Mouse (Mus musculus): ENCODE measurements at regions not wholly inside any gene's neighbourhood (a gene's known extent, or its start where the extent isn't known, plus 50 kb on each side); places are given as distances from the start of the nearest gene placed in this dataset.

DNA sequence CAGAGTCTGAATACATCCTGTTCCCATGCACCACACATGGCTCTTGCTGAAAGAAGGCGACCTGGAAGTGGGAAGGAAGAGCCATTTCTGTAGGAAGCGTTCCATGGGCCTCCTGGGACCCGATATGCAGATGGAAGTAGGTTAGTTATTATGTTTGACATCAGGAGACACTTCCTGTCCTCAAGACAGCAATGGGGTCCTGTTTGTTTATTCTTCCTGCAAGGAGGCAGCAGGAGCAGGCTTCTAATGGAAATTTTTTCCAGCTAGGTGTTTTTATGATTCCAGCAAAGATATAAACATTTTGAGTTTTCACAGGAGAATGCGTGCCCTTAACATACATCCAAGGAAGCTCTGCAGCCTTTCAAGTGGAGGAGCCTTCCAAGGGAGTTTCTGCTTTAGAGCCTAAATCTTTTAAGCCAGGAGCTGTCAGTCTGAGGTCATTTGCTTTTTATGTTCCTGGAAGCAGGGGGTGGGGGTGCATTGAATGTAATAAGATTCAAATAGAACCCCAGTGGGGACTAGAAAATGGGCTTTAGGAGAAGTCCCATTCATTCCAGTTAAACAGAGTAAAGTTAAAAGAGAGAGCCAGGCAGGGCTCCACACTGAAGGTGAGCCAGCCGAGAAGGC lies 146.9 kb downstream of the Kcnj2 start:
- H3K4me3 ChIP-seq (ENCODE audit: low read depth, low read length): no peak overlapping the region
- H3K9ac ChIP-seq (replicated peaks): no peak overlapping the region
- no peak for TF ChIP-seq CTCF (IDR thresholded peaks at IDR 0.05; ENCODE audit: low read depth)
- TF ChIP-seq EP300 (IDR thresholded peaks at IDR 0.05; ENCODE audit: low read depth): no peak
- no peaks in the 10 kb centered on the region for H3K27me3 ChIP-seq (ENCODE audit: insufficient read depth, low read length)
- DNase-seq: no peak
- no peaks in the 10 kb centered on the region for H3K36me3 ChIP-seq (replicated peaks; ENCODE audit: insufficient read depth, low read length)
- no peak overlapping the region for H3K27ac ChIP-seq (ENCODE audit: low read depth)
- 50% methylated on average over 5 of the region's 5 CpGs for whole genome bisulfite sequencing (ENCODE audit: insufficient replicate concordance)
- no peaks in the 10 kb centered on the region for H3K9me3 ChIP-seq (ENCODE audit: low read length)
- no peak overlapping the region for H3K4me2 ChIP-seq (ENCODE audit: low read depth, low read length)
- H3K4me1 ChIP-seq (ENCODE audit: insufficient read depth): no peaks in the 10 kb centered on the region
- ATAC-seq: no peak

DNA sequence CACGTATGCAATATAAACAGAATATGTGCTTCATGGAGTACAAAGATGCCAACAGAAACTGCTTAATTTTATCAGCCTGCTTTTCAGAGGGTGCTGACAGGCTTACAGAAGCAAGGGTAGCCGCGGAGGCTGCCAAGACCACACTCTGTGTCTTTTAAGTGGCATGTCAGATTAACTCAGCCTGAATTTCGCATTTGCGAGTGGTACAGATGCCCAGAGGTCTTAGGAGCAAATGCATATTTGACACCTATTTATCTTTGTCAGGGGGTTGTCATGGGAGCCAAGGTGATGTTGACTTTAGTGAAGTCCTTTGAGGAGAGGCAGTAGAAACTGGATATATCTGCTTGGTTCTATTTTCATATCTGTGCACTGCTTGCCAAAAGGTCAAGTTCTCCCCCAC lies 149.0 kb downstream of the Kcnj2 start:
- Histone ChIP-seq H3K27me3 (ENCODE audit: insufficient read depth, low read length) (no peaks in the 10 kb centered on the region), H3K9ac (replicated peaks) (no peak overlapping the region), H3K27ac (ENCODE audit: low read depth) (no peak overlapping the region), H3K4me2 (ENCODE audit: low read depth, low read length) (no peak overlapping the region), H3K4me1 (ENCODE audit: insufficient read depth) (no peaks in the 10 kb centered on the region), H3K36me3 (replicated peaks; ENCODE audit: insufficient read depth, low read length) (no peaks in the 10 kb centered on the region), H3K4me3 (ENCODE audit: low read depth, low read length) (no peak overlapping the region), H3K9me3 (ENCODE audit: low read length) (no peaks in the 10 kb centered on the region)
- DNase-seq: no peak
- WGBS (ENCODE audit: insufficient replicate concordance): 74% methylated on average over 5 of the region's 5 CpGs
- ATAC-seq: no peak
- TF ChIP-seq CTCF (IDR thresholded peaks at IDR 0.05; ENCODE audit: low read depth): no peak
- TF ChIP-seq EP300 (IDR thresholded peaks at IDR 0.05; ENCODE audit: low read depth): no peak

DNA sequence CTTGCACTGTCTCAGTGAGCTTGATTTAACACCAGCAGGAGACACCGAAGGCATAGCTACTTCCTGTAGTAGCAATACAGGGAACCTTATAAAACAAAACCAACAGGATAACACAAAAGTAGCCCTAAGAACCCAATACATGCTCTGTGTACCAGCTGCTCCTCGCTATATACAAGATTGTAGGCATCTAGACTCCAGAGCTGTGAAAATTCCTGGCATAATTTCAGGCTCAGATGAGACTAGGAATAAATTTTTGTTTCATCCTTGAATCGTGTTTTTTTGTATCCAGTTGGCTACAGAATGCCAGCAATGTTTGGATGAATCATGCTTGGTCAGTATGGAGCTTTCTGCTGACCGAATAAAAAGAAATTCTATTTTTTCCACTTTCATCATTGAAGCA lies 157.9 kb downstream of the Kcnj2 start:
- no peak for DNase-seq
- no peak overlapping the region for H3K4me2 ChIP-seq (ENCODE audit: low read depth, low read length)
- H3K4me1 ChIP-seq (ENCODE audit: insufficient read depth): no peaks in the 10 kb centered on the region
- no peak for TF ChIP-seq CTCF (IDR thresholded peaks at IDR 0.05; ENCODE audit: low read depth)
- TF ChIP-seq EP300 (IDR thresholded peaks at IDR 0.05; ENCODE audit: low read depth): no peak
- 75% methylated on average over 4 of the region's 4 CpGs for WGBS (ENCODE audit: insufficient replicate concordance)
- H3K4me3 ChIP-seq (ENCODE audit: low read depth, low read length): no peak overlapping the region
- no peak overlapping the region for H3K9ac ChIP-seq (replicated peaks)
- no peaks in the 10 kb centered on the region for H3K36me3 ChIP-seq (replicated peaks; ENCODE audit: insufficient read depth, low read length)
- ATAC-seq: no peak
- no peak overlapping the region for H3K27ac ChIP-seq (ENCODE audit: low read depth)
- no peaks in the 10 kb centered on the region for H3K27me3 ChIP-seq (ENCODE audit: insufficient read depth, low read length)
- no peaks in the 10 kb centered on the region for H3K9me3 ChIP-seq (ENCODE audit: low read length)

DNA sequence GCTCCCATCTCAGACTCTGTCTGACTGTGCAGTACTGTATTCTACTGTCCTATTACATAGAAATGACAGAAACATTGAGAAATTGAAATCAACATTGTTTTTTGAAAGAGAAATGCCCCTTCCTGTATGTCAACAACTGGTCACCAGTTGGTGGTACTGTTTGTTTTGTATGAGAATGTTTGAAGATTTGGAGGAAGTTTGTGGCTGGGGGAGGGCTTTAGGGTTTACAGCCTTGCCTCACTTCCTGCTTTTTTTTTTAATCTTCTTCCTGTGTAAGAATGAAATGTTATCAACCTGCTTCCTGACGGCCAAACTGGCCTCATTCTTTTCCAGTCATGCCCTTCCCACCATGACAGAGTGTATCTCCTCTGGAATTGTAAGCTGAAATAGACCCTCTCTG lies 161.3 kb downstream of the Kcnj2 start:
- H3K9ac ChIP-seq (replicated peaks): no peak overlapping the region
- no peak for DNase-seq
- no peaks in the 10 kb centered on the region for H3K27me3 ChIP-seq (ENCODE audit: insufficient read depth, low read length)
- no peaks in the 10 kb centered on the region for H3K36me3 ChIP-seq (replicated peaks; ENCODE audit: insufficient read depth, low read length)
- 52% methylated on average over 1 of the region's 1 CpGs for WGBS (ENCODE audit: insufficient replicate concordance)
- no peaks in the 10 kb centered on the region for H3K9me3 ChIP-seq (ENCODE audit: low read length)
- peak; percentile 45 for ATAC-seq
- no peak overlapping the region for H3K4me2 ChIP-seq (ENCODE audit: low read depth, low read length)
- no peak for TF ChIP-seq CTCF (IDR thresholded peaks at IDR 0.05; ENCODE audit: low read depth)
- peak; percentile 42; the same call in 1 of the 2 replicates for TF ChIP-seq EP300 (IDR thresholded peaks at IDR 0.05; ENCODE audit: low read depth)
- no peaks in the 10 kb centered on the region for H3K4me1 ChIP-seq (ENCODE audit: insufficient read depth)
- no peak overlapping the region for H3K27ac ChIP-seq (ENCODE audit: low read depth)
- H3K4me3 ChIP-seq (ENCODE audit: low read depth, low read length): no peak overlapping the region

DNA sequence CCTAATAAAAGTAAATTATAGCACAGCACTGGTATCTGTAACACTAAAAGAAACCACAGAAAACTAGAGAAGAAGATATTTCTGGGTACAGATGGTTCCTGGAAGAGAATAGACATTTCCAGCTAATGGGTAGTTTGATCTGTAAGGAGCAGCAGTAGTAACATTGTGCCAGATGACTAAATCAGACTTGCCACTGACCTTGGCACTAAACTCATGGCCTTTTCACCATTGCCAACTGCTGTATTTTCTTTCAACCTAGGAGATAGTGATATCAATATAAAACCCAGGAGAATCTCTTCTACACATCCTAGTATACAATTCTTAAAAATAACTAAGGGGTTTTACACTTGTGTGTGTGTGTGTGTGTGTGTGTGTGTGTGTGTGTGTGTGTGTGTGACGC lies 170.8 kb downstream of the Kcnj2 start:
- DNase-seq (no peak), ATAC-seq (no peak)
- Histone ChIP-seq H3K36me3 (replicated peaks; ENCODE audit: insufficient read depth, low read length) (no peaks in the 10 kb centered on the region), H3K4me2 (ENCODE audit: low read depth, low read length) (no peak overlapping the region), H3K27ac (ENCODE audit: low read depth) (no peak overlapping the region), H3K4me1 (ENCODE audit: insufficient read depth) (no peaks in the 10 kb centered on the region), H3K4me3 (ENCODE audit: low read depth, low read length) (no peak overlapping the region), H3K27me3 (ENCODE audit: insufficient read depth, low read length) (no peaks in the 10 kb centered on the region), H3K9ac (replicated peaks) (no peak overlapping the region), H3K9me3 (ENCODE audit: low read length) (no peaks in the 10 kb centered on the region)
- 86% methylated on average over 1 of the region's 1 CpGs for WGBS (ENCODE audit: insufficient replicate concordance)
- no peak for TF ChIP-seq CTCF (IDR thresholded peaks at IDR 0.05; ENCODE audit: low read depth)
- no peak for TF ChIP-seq EP300 (IDR thresholded peaks at IDR 0.05; ENCODE audit: low read depth)

DNA sequence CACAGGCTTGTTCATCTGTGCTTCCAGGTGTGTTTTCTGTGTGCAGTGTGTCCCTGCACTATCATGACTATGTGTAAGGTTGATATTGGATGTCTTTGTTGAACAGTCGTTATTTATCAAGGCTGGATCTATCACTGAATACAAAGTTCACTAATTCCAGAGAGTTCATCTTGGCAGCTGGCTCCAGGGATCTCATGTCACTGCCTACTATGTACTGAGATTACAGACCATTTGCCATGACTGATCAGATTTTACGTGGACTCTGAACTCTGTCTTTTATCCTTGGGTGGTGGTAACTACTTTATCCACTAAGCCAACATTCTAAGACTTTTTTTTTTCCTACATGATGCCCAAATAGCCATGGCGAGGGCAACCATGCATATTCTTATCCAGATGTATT lies 173.8 kb downstream of the Kcnj2 start:
- 57% methylated on average over 3 of the region's 3 CpGs for WGBS (ENCODE audit: insufficient replicate concordance)
- H3K9me3 ChIP-seq (ENCODE audit: low read length): no peaks in the 10 kb centered on the region
- no peak overlapping the region for H3K9ac ChIP-seq (replicated peaks)
- no peaks in the 10 kb centered on the region for H3K4me1 ChIP-seq (ENCODE audit: insufficient read depth)
- H3K4me3 ChIP-seq (ENCODE audit: low read depth, low read length): no peak overlapping the region
- TF ChIP-seq CTCF (IDR thresholded peaks at IDR 0.05; ENCODE audit: low read depth): no peak
- TF ChIP-seq EP300 (IDR thresholded peaks at IDR 0.05; ENCODE audit: low read depth): no peak
- no peak for DNase-seq
- H3K27ac ChIP-seq (ENCODE audit: low read depth): no peak overlapping the region
- no peaks in the 10 kb centered on the region for H3K36me3 ChIP-seq (replicated peaks; ENCODE audit: insufficient read depth, low read length)
- no peaks in the 10 kb centered on the region for H3K27me3 ChIP-seq (ENCODE audit: insufficient read depth, low read length)
- no peak for ATAC-seq
- no peak overlapping the region for H3K4me2 ChIP-seq (ENCODE audit: low read depth, low read length)

DNA sequence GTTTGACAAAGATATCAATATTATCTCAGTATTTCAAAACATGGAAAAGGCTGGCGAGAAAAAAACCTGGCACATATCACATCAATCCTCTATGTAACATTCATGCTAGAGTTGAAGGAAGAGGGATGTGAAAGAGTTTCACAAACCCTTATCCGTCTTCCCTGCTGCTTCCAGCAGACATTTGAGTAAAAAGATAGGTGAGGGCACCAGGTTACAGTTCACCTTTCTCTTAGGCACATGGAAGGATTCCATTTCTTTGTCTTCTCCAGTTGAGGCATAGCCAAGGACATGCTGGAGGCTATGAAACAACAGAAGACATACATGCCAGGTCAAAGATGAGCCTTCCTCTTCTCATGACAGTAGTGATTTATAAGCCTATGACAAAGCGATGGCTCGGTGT lies 186.3 kb downstream of the Kcnj2 start:
- Histone ChIP-seq H3K36me3 (replicated peaks; ENCODE audit: insufficient read depth, low read length) (no peaks in the 10 kb centered on the region), H3K9ac (replicated peaks) (no peak overlapping the region), H3K4me2 (ENCODE audit: low read depth, low read length) (no peak overlapping the region), H3K9me3 (ENCODE audit: low read length) (no peaks in the 10 kb centered on the region), H3K27ac (ENCODE audit: low read depth) (no peak overlapping the region), H3K4me1 (ENCODE audit: insufficient read depth) (no peaks in the 10 kb centered on the region), H3K4me3 (ENCODE audit: low read depth, low read length) (no peak overlapping the region), H3K27me3 (ENCODE audit: insufficient read depth, low read length) (no peaks in the 10 kb centered on the region)
- no peak for DNase-seq
- no peak for ATAC-seq
- TF ChIP-seq CTCF (IDR thresholded peaks at IDR 0.05; ENCODE audit: low read depth) (no peak), EP300 (IDR thresholded peaks at IDR 0.05; ENCODE audit: low read depth) (no peak)
- WGBS (ENCODE audit: insufficient replicate concordance): 61% methylated on average over 4 of the region's 4 CpGs
